Mouse (Mus musculus) E14TG2a.4 (cell line): Measurements from ENCODE around the gene Nectin1.

Source experiments
- CTCF ChIP-seq: conservative IDR thresholded peaks from 2 replicates; pipeline ENCODE4 v1.5.1; 2014; ENCODE audit warnings: low read length
- NANOG ChIP-seq: IDR thresholded peaks from 2 replicates; pipeline ENCODE4 v1.6.1; 2014; ENCODE audit warnings: borderline replicate concordance, low read length, mixed read lengths
- POU5F1 ChIP-seq: IDR thresholded peaks from 2 replicates; pipeline ENCODE4 v1.6.1; 2014; ENCODE audit warnings: low read length, borderline replicate concordance

GRCm38 (mm10) chr9:43827593-43827992, 83.8 kb downstream of the Nectin1 start:
- peak; percentile 77 for TF ChIP-seq CTCF
- no peak for TF ChIP-seq NANOG
- no peak for TF ChIP-seq POU5F1
